Mouse (Mus musculus) lung, adult 2 months (tissue): ENCODE results near the gene Tbc1d13.

Experiments used
- CTCF ChIP-seq: fragments of 200-500 bp; IDR thresholded peaks from 2 replicates; pipeline ENCODE4 v1.5.1; 2011; ENCODE audit warnings: mild to moderate bottlenecking, low read length, control low read depth; ENCODE audit not compliant: insufficient read depth
- POLR2A ChIP-seq: fragments of 200-500 bp; IDR thresholded peaks from 2 replicates; pipeline ENCODE4 v1.6.1; 2011; ENCODE audit warnings: low read depth, mild to moderate bottlenecking, control low read depth, low read length, borderline replicate concordance; ENCODE audit errors: extremely low read depth

GRCm38 (mm10) chr2:30194656-30195055 is 61.1 kb downstream of the Tbc1d13 start:
- TF ChIP-seq POLR2A (no peak), CTCF (no peak)
